Mouse (Mus musculus) left cerebral cortex, postnatal 4 days (tissue): ENCODE measurements around the gene Tmem208. TPM values are rescaled to one million over a fixed set of nuclear protein-coding genes. Genes with fewer than 3 reads are reported as not detected.

Experiments used
- DNase-seq: peaks from one replicate; pipeline ENCODE4 v3.0.0-alpha.2; 2022
- intact Hi-C: fragments of 180-260 bp; cut with DNase I; formaldehyde crosslinking; loops from one replicate; pipeline ENCODE4 v1.15.1; 2025
- total RNA-seq, 2 experiments: library from RNA; stranded (reverse); gene quantifications; 2 replicates each; pipeline ENCODE4 v1.2.3; 2021

Tmem208 gene
- total RNA-seq, 2 experiments from 2014 or later: 53.7 to 58.3 TPM

- intact Hi-C loops: no loop called here
- DNase-seq: peak; percentile 91
Observed at GRCm38 (mm10) chr8:105297511-105298192, 28.5 kb upstream of the Tmem208 start, which contains the start of gene E2f4. Gene E2f4, plus strand, starts transcription at chr8:105297663.

DNA sequence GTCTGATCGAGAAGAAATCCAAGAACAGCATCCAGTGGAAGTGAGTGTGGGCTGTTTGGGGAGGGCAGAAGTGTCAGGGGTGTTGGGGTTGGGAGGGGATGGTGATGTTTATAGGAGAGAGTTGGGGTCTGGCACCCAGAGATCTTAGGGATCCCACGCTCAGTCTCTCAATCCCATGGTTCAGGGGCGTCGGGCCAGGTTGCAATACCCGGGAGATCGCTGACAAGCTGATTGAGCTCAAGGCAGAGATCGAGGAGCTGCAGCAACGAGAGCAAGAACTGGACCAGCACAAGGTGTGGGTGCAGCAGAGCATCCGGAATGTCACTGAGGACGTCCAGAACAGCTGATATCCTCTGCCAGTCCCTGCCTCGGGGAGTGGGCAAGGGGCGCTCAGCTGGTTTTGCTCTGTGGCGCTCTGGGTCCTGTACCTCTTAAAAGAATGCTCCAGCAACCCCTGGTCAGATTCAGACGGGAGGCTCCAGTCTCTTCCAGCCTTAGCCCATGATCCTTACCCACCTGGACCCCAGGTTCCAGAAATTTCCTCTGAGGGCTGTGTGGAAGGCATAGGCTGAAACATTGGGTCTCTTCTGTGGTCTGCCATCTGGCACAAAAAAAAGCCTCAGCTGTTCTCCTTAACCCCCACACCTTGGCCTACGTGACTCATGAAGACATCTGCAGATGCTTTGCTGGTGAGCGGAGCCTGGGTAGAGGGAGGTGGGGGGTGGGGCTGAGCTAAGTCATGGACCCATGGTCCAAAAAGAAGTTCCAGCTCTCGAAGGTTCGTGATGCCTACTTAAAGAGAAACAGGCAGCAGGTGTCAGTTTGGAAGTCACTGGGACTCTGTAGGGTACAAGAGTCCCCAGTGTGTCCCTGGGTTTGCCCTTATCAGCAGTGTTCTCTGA lies 27.6 kb upstream of the Tmem208 start:
- intact Hi-C loops: no loop called here
- DNase-seq: no peak

- no peak for DNase-seq
- intact Hi-C loops: no loop called here
Observed at GRCm38 (mm10) chr8:105299962-105300361, 26.2 kb upstream of the Tmem208 start.

- DNase-seq: no peak
- intact Hi-C loops: no loop called here
Observed at GRCm38 (mm10) chr8:105303396-105303795, 22.8 kb upstream of the Tmem208 start.

GRCm38 (mm10) chr8:105303874-105304273 lies 22.3 kb upstream of the Tmem208 start:
- no peak for DNase-seq
- intact Hi-C loops: no loop called here

DNA sequence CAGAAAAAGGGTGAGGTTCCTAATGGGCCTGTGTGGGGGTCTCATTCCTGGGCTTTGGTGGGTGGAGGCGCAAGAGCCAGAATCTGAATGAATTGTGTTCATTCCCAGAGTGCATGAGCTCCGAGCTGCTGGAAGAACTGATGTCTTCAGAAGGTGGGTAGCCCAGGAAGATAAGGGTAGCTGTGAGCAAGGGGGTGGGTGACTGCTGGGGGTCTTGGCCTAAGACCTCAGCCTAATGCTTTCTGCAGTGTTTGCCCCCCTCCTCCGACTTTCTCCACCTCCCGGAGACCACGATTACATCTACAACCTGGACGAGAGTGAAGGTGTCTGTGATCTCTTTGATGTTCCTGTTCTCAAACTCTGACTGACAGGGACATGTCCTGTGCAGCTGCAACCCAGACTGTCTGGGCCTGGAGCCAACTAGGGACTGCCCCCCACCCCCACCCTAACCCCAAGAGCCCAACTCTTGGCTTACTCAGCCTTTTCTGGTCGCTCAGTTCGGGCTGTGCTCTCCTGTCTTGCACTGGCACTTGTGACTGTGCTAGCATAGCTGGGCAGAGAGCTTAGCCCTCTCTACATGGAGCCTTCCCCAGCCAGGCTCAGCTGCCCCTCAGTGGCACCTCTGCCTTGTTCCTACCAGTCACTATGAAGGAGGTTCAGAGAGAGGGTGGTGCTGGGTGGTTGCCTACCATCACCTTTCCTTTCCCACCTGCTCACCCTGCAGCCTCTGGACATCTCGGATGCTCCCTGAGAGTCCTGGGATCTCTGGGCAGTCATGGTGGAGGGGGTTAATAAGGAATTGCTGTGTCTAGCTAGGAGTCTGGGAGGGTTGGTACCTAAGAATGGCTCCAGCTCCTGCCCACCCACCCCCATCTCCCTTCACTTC lies 21.6 kb upstream of the Tmem208 start:
- intact Hi-C loops: no loop called here
- no peak for DNase-seq

DNA sequence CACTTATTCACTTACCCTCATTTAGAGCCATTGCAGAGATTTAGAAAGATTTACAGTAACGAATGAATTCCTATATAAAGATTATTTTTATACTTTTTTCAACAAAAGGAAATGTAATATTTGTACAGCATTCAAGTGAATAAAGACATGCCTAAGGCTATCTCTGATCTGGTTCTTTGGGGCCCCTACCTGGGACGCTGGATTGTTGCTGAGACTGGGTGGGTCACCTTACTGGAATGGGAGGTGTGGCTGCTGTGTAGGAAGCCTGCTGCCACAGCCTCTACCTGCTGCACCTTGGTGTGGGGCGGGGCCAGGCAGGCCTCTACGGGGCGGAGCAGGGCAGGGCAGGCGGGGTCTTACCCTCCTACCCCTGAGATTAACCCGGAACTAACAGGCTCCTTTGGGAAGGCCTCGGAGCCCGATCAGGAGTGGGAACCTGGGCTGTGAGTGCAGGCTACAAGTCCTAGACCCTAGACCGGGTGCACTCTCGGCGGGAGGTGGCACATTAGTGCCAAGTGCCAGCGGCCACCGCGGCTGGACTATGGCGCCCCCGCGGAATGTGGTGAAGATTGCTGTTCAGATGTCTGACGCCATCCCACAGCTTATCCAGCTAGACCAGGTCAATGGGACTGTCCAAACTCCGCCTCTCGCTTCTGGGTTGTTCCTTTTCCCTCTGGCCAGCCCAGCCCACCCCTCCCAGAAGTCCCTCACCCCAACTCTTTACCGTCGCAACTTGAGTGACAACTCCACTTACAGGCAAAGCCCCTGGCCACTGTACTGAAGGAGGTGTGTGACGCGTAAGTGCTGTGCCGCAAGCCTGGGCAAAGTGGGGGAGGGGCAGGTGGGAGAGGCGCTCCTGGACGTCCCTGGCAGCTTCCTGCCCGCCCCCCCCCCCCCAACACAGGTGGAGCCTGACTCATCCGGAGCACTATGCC lies 20.7 kb upstream of the Tmem208 start, which contains the start of gene Elmo3:
Gene Elmo3, plus strand, starts transcription at position 391 of the 935 bp plus-strand sequence.
- intact Hi-C loops: no loop called here
- peak; percentile 65 for DNase-seq

- DNase-seq: no peak
- intact Hi-C loops: no loop called here
Observed at GRCm38 (mm10) chr8:105306146-105306691, 19.9 kb upstream of the Tmem208 start.

DNA sequence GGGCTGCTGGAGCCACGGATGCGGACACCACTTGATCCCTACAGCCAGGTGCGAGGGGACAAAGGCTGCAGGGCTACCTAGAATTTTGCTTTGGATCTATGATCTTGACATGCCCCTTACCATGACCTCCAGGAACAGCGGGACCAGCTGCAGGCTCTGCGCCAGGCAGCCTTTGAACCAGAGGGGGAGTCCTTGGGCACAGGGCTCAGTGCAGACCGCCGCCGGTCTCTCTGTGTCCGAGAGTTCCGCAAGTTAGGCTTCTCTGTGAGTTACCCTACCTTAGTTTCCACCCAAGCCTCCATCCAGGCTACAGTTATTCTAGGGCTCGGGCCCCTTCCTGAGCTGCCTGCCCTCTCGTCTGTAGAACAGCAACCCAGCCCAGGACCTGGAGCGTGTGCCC lies 18.5 kb upstream of the Tmem208 start:
- DNase-seq: no peak
- intact Hi-C loops: no loop called here

GRCm38 (mm10) chr8:105308428-105308827 lies 17.7 kb upstream of the Tmem208 start:
- intact Hi-C loops: no loop called here
- DNase-seq: no peak

DNA sequence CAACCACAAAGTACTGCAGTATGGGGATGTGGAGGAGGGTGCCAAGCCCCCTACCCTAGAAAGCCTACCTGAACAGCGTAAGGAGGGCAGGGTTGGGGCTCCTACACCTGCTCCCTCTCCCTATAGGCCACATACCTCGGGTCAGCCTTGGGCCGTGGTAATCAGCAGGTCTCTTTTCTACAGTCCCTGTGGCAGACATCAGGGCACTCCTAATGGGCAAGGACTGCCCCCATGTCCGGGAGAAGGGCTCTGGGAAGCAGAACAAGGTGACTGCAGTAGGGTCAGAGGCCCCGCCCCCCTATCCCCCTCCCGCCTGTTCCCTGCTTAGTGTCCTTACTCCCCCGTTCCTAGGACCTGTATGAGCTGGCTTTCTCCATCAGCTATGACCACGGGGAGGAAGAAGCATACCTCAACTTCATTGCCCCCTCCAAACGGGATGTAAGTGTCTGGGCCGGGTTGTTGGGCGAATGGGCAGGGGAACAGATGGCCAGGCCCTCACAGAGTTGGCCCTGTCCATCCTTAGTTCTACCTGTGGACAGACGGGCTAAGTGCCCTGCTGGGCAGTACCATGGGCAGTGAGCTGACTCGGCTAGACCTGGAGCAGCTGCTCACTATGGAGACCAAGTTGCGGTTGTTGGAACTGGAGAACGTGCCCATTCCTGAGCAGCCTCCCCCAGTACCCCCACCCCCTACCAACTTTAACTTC lies 16.9 kb upstream of the Tmem208 start:
- intact Hi-C loops: no loop called here
- peak; percentile 66 for DNase-seq

GRCm38 (mm10) chr8:105310118-105310517 lies 16.0 kb upstream of the Tmem208 start:
- intact Hi-C loops: no loop called here
- no peak for DNase-seq

DNA sequence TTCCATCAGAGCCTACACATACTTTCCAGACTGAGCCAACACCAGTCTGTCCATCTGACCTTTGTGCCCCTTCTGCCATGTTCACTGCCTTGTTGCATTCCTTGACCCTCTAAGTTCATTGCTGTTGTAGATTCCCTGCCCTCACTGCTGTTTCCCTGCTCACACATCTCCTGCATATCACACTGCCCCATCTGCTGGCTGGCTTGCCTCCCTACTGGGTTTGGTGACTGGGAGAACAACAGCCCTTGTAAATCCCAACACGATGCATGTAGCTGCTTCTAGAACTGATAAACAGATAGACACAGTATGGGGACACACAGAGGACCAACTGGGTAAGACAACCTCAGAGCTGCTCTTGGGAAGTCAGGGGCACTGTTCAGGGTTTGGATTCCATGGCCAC lies 14.4 kb upstream of the Tmem208 start:
- DNase-seq: no peak
- intact Hi-C loops: no loop called here

GRCm38 (mm10) chr8:105312891-105313481 lies 13.2 kb upstream of the Tmem208 start:
- intact Hi-C loops: no loop called here
- no peak for DNase-seq

- no peak for DNase-seq
- intact Hi-C loops: no loop called here
Observed at GRCm38 (mm10) chr8:105313622-105314402, 12.3 kb upstream of the Tmem208 start.

DNA sequence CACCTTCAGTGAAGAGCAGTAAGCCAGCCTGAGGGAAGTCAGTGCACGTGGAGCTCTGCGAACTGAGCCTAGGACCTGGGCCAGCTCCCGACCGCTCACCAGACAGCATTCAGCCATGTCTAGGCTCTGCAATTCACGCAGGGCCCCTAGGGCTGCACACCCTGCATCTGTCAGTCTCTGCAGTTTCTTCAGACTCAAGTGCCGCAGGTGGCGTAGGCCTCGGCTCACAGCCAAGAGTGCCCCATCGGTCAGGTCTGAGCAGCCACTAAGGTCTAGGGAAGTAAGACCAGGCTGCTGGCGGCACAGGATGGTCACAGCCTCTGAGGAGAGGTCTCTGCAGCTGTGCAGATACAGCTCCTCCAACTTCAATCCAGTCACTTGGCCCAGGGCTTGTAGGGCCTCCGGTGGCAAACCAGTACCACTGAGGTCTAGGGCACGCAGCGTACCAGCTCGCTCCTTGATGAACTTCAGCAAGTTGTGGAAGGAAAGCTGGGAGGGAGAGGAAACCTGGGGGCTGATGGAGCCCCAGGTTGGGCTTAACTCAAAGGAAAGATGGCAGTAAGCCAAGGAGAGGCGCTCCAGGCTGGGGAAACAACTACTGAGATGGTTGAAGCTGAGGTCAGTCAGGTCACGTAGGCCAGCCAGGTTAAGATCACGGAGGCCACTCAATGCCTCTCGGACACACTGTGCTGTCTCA lies 10.9 kb upstream of the Tmem208 start:
- intact Hi-C loops: no loop called here
- DNase-seq: no peak

- DNase-seq: no peak
- intact Hi-C loops: no loop called here
Observed at GRCm38 (mm10) chr8:105317941-105318340, 8.2 kb upstream of the Tmem208 start.
